Mouse (Mus musculus) left cerebral cortex, postnatal 14 days (tissue): ENCODE results near the gene Ahdc1. TPM values are rescaled to one million over a fixed set of nuclear protein-coding genes. Genes with fewer than 3 reads are reported as not detected.

Experiments used
- DNase-seq, 2 experiments: peaks; one replicate each; pipeline ENCODE4 v3.0.0; 2021 to 2022; ENCODE audit warnings: low spot score in 2 of 2, mixed read lengths in 1 of 2
- intact Hi-C: fragments of 180-260 bp; cut with DNase I; formaldehyde crosslinking; loops from one replicate; pipeline ENCODE4 v1.15.1; 2025
- total RNA-seq, 2 experiments: library from RNA; stranded (reverse); gene quantifications; 2 replicates each; pipeline ENCODE4 v1.2.3; 2021

Gene Ahdc1
- total RNA-seq, 2 experiments from 2014 or later = 78.4 to 81.6 TPM

- intact Hi-C loops = no loop called here
- DNase-seq = no peak
Observed at GRCm38 (mm10) chr4:133062286-133062685, 51.2 kb downstream of the Ahdc1 start.

GRCm38 (mm10) chr4:133063203-133063602 is 52.1 kb downstream of the Ahdc1 start:
- intact Hi-C loops = no loop called here
- no peak for DNase-seq

- DNase-seq = no peak
- intact Hi-C loops = no loop called here
Observed at GRCm38 (mm10) chr4:133063799-133064198, 52.7 kb downstream of the Ahdc1 start.

- intact Hi-C loops = no loop called here
- DNase-seq = no peak
Observed at GRCm38 (mm10) chr4:133064791-133065190, 53.7 kb downstream of the Ahdc1 start.

GRCm38 (mm10) chr4:133065894-133066386 is 54.9 kb downstream of the Ahdc1 start:
- intact Hi-C loops = no loop called here
- no peak for DNase-seq

GRCm38 (mm10) chr4:133068400-133069138 is 57.5 kb downstream of the Ahdc1 start:
- DNase-seq = no peak
- intact Hi-C loops = no loop called here

- no peak for DNase-seq
- intact Hi-C loops = no loop called here
Observed at GRCm38 (mm10) chr4:133070388-133070787, 59.3 kb downstream of the Ahdc1 start.

GRCm38 (mm10) chr4:133070821-133071372 is 59.8 kb downstream of the Ahdc1 start:
- DNase-seq = no peak
- intact Hi-C loops = no loop called here

GRCm38 (mm10) chr4:133073192-133073591 is 62.1 kb downstream of the Ahdc1 start:
- intact Hi-C loops = no loop called here
- no peak for DNase-seq

GRCm38 (mm10) chr4:133074070-133074819 is 63.2 kb downstream of the Ahdc1 start:
- intact Hi-C loops = no loop called here
- peak in 1 of 2 experiments; percentile 58 for DNase-seq

GRCm38 (mm10) chr4:133074894-133075572 is 64.0 kb downstream of the Ahdc1 start:
- intact Hi-C loops = no loop called here

GRCm38 (mm10) chr4:133078947-133079346 is 67.9 kb downstream of the Ahdc1 start:
- no peak for DNase-seq
- intact Hi-C loops = no loop called here

More at GRCm38 (mm10) chr4:133074894-133075572, 64.0 kb downstream of the Ahdc1 start:
- no peak for DNase-seq

GRCm38 (mm10) chr4:133079416-133080113 is 68.5 kb downstream of the Ahdc1 start:
- intact Hi-C loops = no loop called here
- no peak for DNase-seq

- no peak for DNase-seq
- intact Hi-C loops = no loop called here
Observed at GRCm38 (mm10) chr4:133080862-133081261, 69.8 kb downstream of the Ahdc1 start.

GRCm38 (mm10) chr4:133082216-133082773 is 71.2 kb downstream of the Ahdc1 start:
- intact Hi-C loops = no loop called here
- DNase-seq = no peak

- intact Hi-C loops = no loop called here
Observed at GRCm38 (mm10) chr4:133083991-133084861, 73.2 kb downstream of the Ahdc1 start.

GRCm38 (mm10) chr4:133085011-133085782 is 74.1 kb downstream of the Ahdc1 start:
- intact Hi-C loops = no loop called here

More at GRCm38 (mm10) chr4:133083991-133084861, 73.2 kb downstream of the Ahdc1 start:
- no peak for DNase-seq

More at GRCm38 (mm10) chr4:133085011-133085782, 74.1 kb downstream of the Ahdc1 start:
- DNase-seq = peak; percentile 67 to 78
